Mouse (Mus musculus): Measurements from ENCODE around the gene Tlr5.

Gene Tlr5

DNA sequence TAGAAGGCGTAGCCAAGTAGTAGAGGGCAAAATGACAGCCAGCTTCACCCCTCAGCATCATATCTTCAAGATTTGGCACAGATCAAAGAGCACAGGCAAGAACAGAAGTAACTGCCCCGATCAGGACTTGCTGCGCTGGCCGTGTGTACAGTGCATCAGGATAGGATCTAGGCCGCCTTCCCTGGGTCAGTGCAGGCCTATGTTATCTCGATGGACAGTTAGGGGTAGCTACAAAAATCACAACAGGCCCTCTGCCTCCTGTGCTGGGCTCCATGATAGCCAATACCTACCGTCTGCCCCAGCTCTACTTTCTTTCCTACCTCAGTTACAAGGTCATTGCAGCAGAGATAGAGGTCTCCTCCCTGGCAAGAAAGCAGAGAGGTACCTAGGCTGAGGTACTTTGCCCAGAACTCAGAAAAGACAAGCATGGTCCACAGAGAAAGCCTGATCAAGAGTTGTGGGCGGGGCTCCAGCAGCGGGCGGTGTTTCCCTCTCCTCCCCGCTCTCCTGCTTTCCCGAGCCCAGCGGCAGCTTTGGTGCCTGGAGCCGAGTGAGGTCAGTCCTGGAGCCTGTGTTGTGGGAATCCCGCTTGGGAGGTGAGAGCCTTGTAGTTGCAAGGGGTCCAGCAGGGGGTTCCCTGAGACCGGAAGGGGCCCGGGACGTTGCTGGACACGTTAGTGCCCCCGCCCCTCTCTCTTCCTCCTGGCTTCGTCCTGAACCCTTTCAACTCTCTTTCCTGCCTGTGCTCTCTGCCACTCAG is at the start of gene Tlr5:
Gene Tlr5 (plus strand): TSS at position 502 of the 760 bp plus-strand sequence.
- no peak for DNase-seq (ENCODE audit: low read depth, low spot score)

DNA sequence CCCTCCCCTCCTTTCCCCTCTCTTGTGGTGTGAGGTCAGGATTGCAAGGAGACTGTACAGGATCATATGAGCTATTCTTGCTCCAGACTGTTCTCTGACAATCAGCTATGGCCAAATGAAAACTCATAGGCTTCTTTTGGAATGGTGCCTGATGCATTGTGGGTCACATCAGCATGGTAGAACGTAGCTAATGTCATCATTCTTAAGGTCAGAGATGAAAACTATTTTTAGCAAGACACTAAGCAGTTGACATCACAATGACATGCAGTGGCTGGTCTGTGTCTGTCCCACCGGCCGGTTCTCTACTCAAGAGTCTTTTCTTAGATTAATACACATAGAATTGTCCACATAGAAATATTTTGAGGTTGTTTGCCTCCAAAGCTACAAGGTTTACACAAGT is 48.9 kb upstream of the Tlr5 start:
- no peak for DNase-seq (ENCODE audit: low read depth, low spot score)

DNA sequence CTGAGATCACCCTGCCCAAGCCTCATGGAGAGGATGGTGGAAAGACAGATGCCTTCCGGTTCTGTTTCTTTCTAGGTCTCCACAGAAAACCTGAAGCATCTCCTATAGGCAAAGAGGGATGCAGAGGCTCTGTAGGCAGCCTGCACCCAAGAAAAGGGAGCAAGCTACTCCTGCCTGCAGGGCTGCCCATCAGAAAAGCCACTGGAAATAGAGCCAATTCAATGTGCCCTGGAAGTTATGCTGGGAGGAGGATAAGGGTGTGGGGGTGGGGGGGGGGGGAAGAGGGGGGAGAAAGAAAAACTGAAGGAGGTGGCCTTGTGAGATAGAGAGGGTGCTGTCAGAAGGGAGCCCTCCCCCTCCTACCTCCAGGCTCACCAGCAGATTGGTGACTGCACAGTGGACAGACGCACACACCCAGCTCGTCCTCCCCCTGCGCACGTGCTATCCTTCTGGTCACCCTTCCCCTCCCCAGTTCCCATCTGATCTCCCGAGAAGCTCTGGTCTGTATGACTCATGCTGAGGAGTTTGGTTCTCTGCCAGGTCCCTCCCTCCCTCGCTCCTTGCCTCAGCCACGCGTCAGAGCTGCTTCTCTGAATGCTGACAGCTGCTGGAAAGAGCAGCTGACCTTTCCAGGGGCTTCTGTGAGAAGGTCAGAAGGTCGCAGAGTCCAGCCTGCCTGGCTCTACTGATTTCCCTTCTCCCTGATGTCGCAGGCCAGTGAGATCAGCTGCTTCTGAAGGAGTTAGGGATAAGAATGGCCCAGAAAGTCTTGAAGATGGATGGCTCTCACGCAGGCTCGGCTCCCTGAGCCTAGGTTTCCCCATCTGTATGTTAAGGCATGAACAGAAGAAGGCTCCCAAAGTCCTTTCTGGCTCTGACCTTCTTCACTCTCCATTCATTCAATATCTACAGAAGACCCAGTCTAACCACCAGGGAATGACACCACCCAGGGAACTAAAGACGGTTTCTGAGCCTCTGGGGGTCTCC is 46.2 kb upstream of the Tlr5 start:
- DNase-seq (ENCODE audit: low read depth, low spot score), result peak; percentile 98

DNA sequence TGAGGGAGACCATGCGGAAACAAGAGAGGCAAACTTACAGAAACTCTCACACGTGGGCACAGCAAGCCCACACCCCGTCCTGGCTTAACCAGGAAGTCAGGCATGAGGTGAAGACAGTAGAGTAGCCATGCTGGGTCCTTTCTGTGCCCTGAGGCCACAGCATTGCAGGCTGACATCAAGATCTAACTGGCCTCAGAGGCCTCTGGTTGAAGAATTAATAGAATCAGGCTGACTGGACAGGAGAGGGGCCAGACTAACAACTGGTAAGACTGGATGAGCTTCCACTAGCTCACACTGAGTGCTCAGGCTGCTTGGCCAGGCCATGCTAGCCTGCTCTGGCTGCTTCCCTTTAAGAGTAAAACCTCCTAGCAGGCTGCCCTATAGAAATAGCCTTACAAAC is 45.5 kb upstream of the Tlr5 start:
- no peak for DNase-seq (ENCODE audit: low read depth, low spot score)

DNA sequence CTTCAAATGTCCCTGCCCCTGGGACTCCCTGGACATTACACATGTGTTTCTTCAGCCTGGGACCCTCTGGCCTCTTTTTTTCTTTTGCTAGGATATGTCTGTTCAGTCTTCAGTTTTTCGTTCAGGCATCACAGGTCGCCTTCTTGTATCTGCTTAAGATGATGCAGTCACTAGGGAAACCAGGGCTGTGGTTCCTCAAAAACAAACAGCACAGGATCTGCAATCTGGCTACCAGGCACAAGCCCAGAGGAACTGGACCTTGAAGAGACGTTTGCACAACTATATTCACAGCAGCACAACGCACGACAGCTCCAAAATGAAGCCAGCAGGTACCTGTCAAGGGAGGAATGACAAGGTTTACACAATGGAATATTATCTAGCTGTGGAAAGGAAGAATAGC is 45.0 kb upstream of the Tlr5 start:
- DNase-seq (ENCODE audit: low read depth, low spot score), result no peak

DNA sequence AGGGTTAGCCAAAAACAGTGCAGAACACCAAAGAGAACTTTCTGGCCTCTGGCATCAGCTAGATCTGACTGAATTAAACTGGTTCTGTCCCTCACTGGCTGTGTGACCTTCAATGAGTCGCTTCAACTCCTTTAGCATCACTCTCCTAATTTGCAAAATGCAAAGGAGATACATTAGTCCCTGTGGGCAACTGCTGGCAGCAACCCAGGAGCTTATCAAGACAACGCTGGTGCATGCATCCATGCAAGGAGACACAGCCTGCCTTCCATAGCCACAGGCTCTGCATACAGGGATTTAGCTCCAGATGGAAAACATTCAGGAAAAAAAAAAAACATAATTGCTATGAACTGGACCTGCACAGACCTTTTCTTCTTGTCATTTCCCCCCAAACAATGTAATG is 42.0 kb upstream of the Tlr5 start:
- DNase-seq (ENCODE audit: low read depth, low spot score), result no peak

DNA sequence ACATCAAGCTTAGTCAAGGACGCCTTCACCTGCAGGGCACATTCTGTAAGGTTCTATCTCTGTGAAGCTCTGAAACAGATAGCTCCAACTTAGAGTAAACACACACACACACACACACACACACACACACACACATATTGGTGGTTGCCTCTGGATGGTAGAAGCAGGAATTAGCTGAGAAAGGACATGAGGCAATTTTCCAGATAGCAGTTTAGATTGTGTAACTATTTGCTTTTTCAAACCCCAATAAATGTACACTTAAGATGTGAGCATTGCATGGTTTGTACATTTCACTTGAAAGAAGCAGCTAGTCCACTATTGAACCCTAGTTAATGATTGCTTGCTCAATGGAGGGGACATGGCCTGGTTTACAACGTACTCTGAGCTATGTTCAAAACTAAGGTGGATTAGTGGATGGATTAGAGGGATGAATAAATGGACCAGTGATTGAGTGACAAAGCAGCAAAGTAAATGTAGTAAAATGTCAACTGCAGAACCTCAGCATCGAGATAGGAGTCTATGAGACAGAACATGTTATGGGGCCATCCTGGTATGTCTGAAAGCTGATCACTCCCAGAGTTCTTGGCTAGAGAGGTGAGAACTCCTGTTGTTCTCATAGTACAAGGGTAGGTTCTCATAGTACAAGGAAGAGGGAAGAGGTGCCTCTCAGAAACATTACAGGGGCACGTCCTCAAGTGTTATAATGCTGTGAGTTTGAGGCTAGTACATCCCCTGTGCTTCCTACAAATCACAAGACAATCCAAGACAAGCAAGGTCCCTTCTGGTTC is 40.3 kb upstream of the Tlr5 start:
- no peak for DNase-seq (ENCODE audit: low read depth, low spot score)

DNA sequence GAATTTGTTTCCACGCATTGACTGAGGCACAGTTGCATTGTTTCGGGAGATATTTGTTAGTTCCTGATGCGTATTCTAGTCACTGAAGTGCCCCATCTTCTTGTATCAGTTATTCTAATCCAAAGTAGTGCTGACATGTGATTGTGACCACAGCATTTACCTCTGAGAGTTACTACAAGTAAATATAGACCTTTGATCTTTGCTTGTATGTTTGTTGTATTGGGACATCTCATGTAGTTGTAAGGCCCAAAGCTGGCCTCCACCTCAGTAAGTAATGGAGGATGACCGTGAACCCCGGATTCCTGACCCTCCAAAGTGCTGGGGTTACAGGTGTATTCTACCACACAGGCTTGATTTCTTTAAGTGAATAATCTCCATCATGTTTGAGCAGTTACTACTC is 38.4 kb upstream of the Tlr5 start:
- DNase-seq (ENCODE audit: low read depth, low spot score), result no peak

DNA sequence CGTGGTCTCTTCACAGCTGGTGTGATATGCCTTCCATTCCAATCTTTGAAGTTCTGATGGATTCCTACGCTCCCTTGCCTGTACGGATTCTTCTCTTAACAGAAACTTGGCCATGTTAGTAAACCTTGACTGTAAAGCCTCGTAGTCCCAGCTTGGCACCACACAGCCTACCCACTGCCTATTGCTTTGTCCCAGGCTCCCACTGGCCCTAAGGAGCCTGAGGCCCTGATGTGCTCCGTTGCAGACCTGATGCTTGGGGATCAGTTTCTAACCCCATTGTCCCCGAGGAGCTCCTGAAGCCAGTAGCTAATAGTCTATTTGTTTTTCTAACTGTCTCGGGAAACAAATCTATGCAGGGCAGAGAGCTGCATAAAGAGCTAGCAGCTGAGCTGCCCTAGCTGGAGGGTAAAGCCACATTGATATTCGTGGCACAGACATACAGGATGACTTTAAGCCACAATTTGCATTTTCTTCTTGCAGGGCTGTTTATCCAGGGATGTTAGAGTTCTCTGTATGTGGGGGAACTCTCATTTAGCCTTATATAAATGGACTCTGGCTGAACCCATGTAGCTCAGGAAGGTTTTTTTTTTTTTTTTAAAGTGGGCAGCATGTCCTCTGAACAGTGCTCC is 35.8 kb upstream of the Tlr5 start:
- no peak for DNase-seq (ENCODE audit: low read depth, low spot score)

DNA sequence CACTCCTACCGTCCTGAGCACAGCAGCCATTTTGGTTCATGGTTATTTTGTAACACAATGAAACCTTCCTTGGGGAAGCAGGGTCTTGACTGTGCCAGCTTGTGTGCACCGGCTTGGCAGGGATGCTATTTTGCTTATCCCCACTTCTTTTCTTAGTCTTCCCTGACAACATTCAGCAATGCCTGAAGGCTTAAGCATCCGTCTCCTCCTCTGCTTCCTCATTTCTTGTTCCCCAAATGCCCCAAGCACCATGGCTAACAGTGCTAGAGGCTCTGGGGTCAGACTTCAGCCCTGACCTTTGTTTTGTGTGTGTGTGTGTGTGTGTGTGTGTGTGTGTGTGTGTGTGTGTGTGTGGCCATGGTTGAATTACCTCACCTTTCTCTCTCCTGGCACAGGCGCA is 31.8 kb upstream of the Tlr5 start:
- DNase-seq (ENCODE audit: low read depth, low spot score), result no peak

DNA sequence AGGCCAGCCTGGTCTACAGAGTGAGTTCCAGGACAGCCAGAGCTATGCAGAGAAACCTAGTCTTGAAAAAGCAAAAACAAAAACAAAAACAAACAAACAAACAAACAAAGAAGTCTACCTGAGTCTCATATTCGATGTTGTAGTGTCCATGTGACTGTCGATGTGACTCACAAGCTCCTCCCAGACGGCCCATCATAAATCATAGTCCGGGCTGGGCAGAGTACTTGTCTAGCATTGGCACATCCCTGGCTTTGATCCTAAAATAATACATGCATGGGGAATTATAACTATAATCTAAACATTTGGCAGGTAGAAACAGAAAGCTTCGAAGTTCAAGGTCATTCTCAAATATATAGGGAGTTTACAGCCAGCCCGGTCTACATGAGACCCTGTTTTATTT is 28.1 kb upstream of the Tlr5 start:
- DNase-seq (ENCODE audit: low read depth, low spot score), result no peak

DNA sequence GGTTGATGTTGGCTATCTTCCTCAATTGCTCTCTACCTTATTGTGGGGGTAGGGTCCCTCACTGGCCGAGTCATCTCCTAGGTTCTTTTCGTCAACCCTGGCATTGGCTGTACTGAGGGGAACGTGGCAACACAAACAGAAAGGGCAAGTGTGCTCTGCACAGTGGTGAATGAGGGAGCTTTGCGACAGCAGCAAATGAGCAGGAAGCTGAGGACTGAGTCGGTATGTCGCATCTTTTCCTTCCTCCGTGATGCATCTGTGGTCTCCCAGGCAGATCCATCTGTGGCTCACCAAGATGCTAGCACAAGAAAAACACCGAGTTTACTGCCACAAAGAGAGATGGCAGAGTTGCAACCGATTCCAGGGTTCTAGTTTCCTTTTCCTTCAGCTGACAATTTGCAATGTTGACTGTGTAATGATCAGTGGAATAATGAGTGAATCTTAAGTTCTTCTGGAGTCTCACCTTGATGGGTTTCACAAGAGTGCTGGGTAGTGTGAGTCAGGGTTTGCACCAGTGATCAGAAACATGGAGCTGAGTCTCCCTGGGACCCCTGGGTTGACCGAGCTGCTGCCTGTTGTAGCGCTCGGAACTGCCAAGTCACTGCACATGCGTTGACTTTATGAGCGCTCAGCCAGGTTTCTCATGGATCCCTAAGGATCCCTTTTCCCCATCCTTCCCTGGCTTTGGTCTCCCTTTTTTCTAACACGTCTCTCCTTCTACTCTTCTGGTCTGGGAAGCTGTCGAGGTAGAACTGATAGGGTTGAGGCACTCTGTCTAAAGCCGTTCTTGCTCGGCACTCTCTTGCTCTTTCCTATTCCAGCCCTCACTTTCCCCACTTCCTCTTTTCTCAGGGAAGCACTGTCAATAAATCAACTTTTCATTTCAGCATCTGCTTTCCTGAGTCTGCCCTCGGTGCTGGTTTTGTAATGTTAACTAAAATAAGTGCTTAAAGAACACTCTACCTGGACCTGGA is 26.4 kb upstream of the Tlr5 start:
- DNase-seq (ENCODE audit: low read depth, low spot score), result no peak

DNA sequence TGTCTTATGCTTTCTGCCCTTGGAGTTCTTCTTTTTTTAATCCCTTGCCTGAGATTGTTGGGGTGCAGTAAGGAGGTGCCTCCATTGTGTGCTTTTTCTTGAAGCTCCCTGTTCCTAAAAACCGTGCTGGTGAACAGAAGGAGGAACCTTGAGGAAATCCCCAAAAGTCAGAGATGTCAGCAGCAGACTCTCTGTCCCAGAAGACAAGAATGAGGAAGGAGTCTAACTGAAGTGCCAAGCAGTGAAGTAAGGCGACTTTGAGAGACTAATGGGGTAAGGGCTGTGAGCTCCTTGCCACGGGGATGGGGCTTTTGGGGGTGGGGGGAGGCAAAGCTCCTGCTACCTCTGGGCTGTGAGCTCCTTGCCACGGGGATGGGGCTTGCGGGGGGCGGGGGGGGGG is 19.1 kb upstream of the Tlr5 start:
- DNase-seq (ENCODE audit: low read depth, low spot score), result no peak

DNA sequence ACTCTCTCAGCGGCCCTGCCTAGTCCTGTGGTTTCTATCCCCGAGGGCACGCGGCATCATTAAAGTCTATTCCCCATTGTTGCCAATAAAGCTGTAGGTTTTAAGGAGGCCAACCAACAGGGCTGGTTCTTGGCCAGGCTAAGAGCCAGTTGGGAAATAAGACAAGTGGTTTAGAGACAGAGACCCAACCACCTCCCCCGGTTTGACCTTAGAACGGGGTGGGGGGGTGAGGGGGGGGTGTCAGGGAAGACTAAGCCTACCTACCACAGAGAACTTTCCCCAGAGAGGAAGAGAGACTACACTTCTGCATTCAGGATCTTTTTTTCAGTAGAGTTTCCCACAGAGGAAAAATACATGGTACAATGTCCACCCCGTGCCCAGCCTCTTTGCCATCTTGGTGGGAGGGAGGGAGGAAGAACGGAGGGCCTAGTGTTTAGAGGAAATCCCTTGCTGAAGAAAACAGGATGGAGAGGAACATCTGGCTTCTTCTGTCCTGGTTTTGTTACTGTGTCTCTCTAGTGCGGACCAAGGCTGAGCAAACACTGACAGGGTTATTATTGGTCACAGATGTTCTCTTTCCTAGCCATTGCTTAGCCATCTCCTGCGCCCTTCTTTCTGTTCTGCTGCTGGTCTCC is 17.0 kb upstream of the Tlr5 start:
- DNase-seq (ENCODE audit: low read depth, low spot score), result no peak

DNA sequence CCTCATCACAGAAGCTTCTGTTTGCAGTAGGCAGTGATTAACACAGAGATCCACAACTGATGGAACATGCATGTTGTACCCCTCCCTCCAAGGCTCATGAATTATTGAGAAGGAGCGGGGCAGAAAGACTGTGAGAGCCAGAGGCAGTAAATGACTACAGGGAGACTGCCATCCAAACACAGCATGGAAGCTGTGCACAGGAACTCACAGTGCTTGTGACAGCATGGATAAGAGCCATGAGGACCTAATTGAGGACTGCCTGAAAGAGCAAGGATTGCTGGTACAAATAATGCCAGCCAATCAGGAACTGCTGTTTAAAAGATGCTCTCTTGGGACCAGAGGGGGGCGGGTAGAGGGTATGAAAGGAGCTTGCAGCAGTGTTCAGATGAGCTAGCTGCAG is 12.7 kb upstream of the Tlr5 start:
- DNase-seq (ENCODE audit: low read depth, low spot score), result no peak

DNA sequence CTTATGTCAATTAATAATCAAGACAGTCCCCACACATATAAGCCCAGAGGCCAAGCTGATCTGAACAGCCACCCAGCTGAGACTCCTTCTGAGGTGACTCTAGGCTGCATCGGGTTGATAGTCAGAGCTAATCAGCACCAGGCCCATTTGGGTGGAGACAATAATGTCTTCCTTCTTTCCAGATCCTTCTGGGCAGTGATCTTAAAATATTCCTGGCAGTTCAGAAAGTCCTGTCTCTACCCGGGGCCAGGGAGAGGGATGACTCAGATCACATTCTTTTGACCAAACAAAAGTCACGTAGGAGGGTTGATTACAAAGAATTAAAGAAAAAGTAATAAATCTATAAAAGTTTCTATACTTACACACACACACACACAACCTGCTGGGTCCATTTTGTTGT is 10.7 kb upstream of the Tlr5 start:
- no peak for DNase-seq (ENCODE audit: low read depth, low spot score)

DNA sequence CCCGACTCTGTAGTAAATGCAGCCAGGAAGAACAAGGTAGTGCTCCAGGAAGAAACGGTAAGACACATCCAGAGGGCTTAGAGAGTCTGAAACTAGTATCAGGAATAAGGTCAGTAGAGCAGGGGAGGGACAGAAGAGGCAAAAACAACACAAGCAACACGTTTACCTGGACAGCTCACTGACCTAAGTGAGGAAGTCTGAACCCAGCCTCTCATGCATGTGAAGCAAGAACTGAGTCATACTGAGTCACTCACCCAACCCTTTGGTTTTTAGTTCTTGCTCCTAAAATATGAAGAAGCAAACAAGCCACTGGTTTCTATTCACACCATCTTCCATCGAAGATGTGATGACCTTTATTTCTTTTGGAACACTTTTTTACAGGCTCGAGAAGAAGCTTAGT is 9.9 kb upstream of the Tlr5 start:
- no peak for DNase-seq (ENCODE audit: low read depth, low spot score)

DNA sequence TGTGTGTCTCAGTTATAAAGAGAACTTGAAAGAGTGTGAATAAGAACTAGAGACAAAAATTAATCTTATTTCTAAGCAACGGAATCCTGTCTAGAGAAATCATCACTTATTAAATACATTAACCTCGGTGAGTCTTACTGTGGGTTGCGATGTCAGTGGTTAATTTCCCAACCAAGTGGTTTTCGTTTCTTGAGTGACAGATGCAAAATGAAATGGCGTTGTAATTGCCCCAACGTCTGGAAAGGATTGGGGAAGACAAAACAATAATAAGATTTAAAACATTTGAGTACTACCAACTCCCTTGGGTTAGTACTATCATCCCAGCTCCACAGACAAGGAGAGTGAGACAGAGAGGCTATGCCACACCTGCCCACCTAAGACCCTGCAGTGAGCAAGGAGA is 9.0 kb upstream of the Tlr5 start:
- DNase-seq (ENCODE audit: low read depth, low spot score), result no peak

DNA sequence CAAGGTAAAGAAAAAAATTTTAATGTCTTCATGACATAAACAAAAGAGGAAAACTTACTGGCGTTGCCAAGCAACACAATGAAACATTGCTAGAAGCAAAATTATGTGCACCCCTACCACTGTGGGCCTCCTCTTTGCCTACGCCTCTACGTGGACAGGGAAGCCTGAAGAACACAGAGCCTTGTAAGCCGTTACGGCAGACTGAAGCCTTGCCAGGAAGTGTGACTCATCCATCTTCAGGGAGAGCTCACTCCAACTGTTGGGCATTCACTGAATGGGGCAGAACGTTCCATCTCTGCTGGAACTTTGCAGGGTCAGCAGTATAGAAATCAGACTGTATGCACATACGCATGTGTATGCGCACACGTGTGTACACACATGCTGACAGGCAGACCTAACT is 3.3 kb upstream of the Tlr5 start:
- DNase-seq (ENCODE audit: low read depth, low spot score), result peak; percentile 58

DNA sequence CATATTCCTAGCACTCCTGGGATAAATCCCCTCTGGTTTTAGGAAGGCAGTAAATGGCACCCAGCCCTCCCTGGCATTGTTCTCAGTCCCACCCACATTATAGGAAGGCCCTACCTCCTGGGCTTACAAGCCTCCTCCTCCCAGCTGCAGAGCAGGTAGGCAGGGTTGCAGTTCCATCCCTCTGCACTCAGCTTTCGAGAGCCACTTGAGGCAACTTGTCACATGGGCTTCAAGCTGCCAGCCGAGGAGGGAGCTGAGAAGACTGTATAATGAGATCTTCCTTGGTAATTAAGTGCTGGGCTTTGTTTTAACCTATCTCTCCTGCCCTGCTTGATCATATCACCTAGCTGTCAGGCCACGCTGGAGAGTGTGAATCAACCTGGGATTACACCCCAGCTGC is 1.4 kb upstream of the Tlr5 start:
- DNase-seq (ENCODE audit: low read depth, low spot score), result no peak

Measured in skeletal muscle tissue, adult 2 months (tissue).